Mouse (Mus musculus): Measurements from ENCODE around the gene Prdm11. TPM values are rescaled to one million over a fixed set of nuclear protein-coding genes. Genes with fewer than 3 reads are reported as not detected.

The Prdm11 gene
- total and polyA plus RNA-seq, 3 experiments: 36.4 to 52.4 (median 38.3) TPM

- no peak for DNase-seq
Measured at GRCm38 (mm10) chr2:92933379-92933778, 112.6 kb downstream of the Prdm11 start.

DNA sequence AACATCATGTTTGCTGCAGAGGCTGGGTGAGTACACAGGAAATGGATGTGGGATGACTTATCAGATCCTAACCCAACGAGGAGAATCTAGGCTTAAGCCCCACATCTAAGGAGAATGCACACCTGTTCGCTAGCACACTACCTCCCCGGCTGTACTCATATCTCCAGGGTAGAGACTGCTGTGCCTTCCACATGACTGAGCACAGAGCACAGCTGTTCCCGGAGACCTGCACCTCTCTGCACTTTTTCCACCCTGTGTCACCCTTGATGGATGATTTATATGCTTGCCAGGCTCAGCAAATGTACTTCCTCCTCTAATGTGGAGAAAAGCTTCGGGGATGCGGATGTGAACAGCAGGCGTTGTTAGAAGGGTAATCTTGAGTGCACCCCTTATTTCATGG lies 114.9 kb downstream of the Prdm11 start:
- DNase-seq: no peak

DNA sequence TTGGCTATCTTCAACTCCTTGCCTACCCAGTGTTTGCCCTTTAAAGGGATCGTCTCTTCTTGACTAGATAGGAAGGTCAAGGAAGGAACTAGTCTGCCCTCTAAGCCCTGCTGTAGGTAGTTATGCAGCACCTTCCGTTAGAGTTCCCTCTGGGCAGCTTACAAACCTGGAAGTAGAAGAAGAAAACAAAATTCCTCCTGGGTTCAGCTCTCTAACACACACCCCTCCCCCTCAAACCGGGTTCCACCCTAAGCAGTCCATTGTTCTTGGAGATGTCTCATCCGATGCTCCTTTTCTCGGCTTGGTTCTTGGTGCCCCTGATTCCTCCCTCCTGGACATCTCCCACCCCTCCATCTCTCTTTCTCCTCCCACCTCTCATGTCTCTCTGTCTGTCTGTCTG lies 116.3 kb downstream of the Prdm11 start:
- DNase-seq: no peak

DNA sequence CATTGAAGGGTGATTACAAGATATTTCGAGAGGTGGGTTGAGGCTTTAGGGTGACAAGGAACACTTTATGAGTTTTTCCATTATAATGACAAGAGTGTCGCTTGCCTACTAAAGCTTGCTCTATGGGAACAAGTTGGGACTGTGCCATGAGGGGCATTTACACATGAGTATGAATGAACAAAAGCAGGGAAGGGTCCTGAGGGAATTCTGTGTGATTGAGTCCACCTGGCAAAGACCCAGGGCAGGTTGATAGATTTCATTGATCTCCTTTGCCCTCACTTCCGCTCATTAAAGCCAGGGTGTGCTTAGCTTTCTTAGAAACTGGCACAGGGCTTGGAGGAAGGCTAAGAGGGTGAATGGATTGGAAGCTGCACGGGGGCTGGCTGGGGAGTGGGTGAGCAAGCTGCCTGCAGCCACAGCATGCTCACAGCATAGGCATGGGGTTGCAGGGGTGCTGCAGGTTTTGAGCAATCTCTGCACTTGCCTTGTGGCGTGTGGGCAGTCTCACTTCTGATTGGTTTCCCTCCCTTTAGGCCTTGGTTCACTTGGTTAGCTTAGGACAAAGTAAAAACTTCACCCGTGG lies 121.2 kb downstream of the Prdm11 start:
- no peak for DNase-seq

GRCm38 (mm10) chr2:92920709-92921108 lies 125.3 kb downstream of the Prdm11 start:
- DNase-seq: no peak

- DNase-seq: no peak
Measured at GRCm38 (mm10) chr2:92917405-92918142, 128.4 kb downstream of the Prdm11 start.

GRCm38 (mm10) chr2:92915659-92916631 lies 130.0 kb downstream of the Prdm11 start:
- DNase-seq: no peak

Other genes starting within 250 kb of the Prdm11 start
- 1 to 10 TPM in 1 of 2 experiments, under 1 TPM in 1; 0.89 to 1.6 TPM for gene Syt13, start 131.1 kb downstream of the Prdm11 start, total RNA-seq (2021)
- gene Syt13, start 131.1 kb downstream of the Prdm11 start, polyA plus RNA-seq (2012; rRNA removed): 0.15 and 0.30 TPM in 2 replicates
- 10 to 100 TPM; 58.6 to 64.7 TPM for gene Trp53i11, start 141.4 kb upstream of the Prdm11 start, total RNA-seq (2021)
- gene Trp53i11, start 141.4 kb upstream of the Prdm11 start, polyA plus RNA-seq (2012; rRNA removed): 123 and 179 TPM in 2 replicates